Mouse (Mus musculus) ES-E14 (cell line): ENCODE measurements around the gene Cpeb4. TPM values are rescaled to one million over a fixed set of nuclear protein-coding genes. Genes with fewer than 3 reads are reported as not detected.
A peak's percentile ranks its signal among the peaks of the same experiment; 100 is the strongest.

Experiments
- DNase-seq: peaks from one replicate; pipeline ENCODE4 v3.0.0-alpha.2; 2013; ENCODE audit warnings: low read depth, low spot score
- H3K27ac ChIP-seq: 2 replicates; pipeline ENCODE4 v1.5.1; 2012; ENCODE audit warnings: low read depth, mild to moderate bottlenecking, low read length, moderate library complexity, mixed read lengths; ENCODE audit not compliant: poor library complexity, insufficient read depth, severe bottlenecking
- H3K36me3 ChIP-seq: 2 replicates; pipeline ENCODE4 v1.6.1; 2012; ENCODE audit warnings: mild to moderate bottlenecking, low read length, moderate library complexity, mixed read lengths; ENCODE audit not compliant: control insufficient read depth, poor library complexity, insufficient read depth, severe bottlenecking
- H3K4me1 ChIP-seq, 2 experiments: fragments of 150-350 bp in 1 of 2; sonication (generic) in 1 of 2; 2 replicates each; pipeline ENCODE4 v1.6.1; 2012; ENCODE audit warnings: low read length in 2 of 2, mild to moderate bottlenecking in 1 of 2, mixed read lengths in 1 of 2; ENCODE audit not compliant: control insufficient read depth in 2 of 2, insufficient read depth in 2 of 2, poor library complexity in 1 of 2
- H3K4me3 ChIP-seq, 2 experiments: fragments of 150-350 bp in 1 of 2; sonication (generic) in 1 of 2; 2 replicates each; pipeline ENCODE4 v1.5.1; 2012; ENCODE audit warnings: low read length in 2 of 2, low read depth in 1 of 2, mild to moderate bottlenecking in 1 of 2, mixed read lengths in 1 of 2; ENCODE audit not compliant: insufficient read depth in 1 of 2, poor library complexity in 1 of 2, severe bottlenecking in 1 of 2
- H3K9ac ChIP-seq: 2 replicates; pipeline ENCODE4 v1.6.1; 2012; ENCODE audit warnings: low read depth, mild to moderate bottlenecking, low read length, mixed read lengths; ENCODE audit not compliant: poor library complexity, insufficient read depth, severe bottlenecking
- H3K9me3 ChIP-seq: fragments of 150-350 bp; sonication (generic); 2 replicates; pipeline ENCODE4 v1.6.1; 2012; ENCODE audit warnings: low read depth, mild to moderate bottlenecking, low read length; ENCODE audit not compliant: control insufficient read depth, insufficient read depth
- CHD2 ChIP-seq: IDR thresholded peaks from 2 replicates; pipeline ENCODE4 v1.6.1; 2014; ENCODE audit warnings: mild to moderate bottlenecking, low read depth, low read length, inconsistent platforms
- HCFC1 ChIP-seq: IDR thresholded peaks from 2 replicates; pipeline ENCODE4 v1.6.1; 2012; ENCODE audit warnings: low read length, inconsistent platforms, borderline replicate concordance; ENCODE audit not compliant: insufficient read depth
- MAFK ChIP-seq: IDR thresholded peaks from 2 replicates; pipeline ENCODE4 v1.6.1; 2014; ENCODE audit warnings: mild to moderate bottlenecking, low read depth, low read length, inconsistent platforms; ENCODE audit not compliant: insufficient read depth
- ZC3H11A ChIP-seq: IDR thresholded peaks from 2 replicates; pipeline ENCODE4 v1.6.1; 2012; ENCODE audit warnings: low read depth, mild to moderate bottlenecking, inconsistent platforms, low read length, borderline replicate concordance
- ZNF384 ChIP-seq: IDR thresholded peaks from 2 replicates; pipeline ENCODE4 v1.6.1; 2012; ENCODE audit warnings: low read depth, low read length, inconsistent platforms
- in situ Hi-C, 2 experiments: fragments of 600-800 bp; cut with MboI; formaldehyde crosslinking; loops; one replicate each; pipeline ENCODE4 v1.15.1; 2025; ENCODE audit warnings: low sequenced_read_pairs in 2 of 2, inconsistent platforms in 1 of 2; ENCODE audit not compliant: unreplicated experiment in 2 of 2
- total RNA-seq: library from RNA; depleted of rRNA; stranded (reverse); fragments of 300-350 nt; gene quantifications from 2 replicates; pipeline ENCODE4 v1.2.3, GENCODE M21; 2012

Gene Cpeb4
- total RNA-seq, 1 experiment, result 11.5 TPM

- H3K9ac ChIP-seq, result peak overlapping the region; percentile 7; the same call in 1 of the 2 replicates
- H3K4me3 ChIP-seq, result peak overlapping the region; percentile 40 to 88; a peak in 3 of 4 replicates
- peaks cover 0 to 6% of the 10 kb centered on the region in 2 experiments; a peak in 1 of 4 replicates for H3K4me1 ChIP-seq
- DNase-seq, result no peak
- in situ Hi-C loops, result loop anchor here in 1 of 2 experiments (5.0 kb wide), 1 partner anchor 271 kb away; no protein-coding TSS in a partner anchor
- H3K9me3 ChIP-seq, result no peaks in the 10 kb centered on the region
- TF ChIP-seq ZNF384 (no peak), HCFC1 (no peak), ZC3H11A (no peak), MAFK (no peak), CHD2 (no peak)
- H3K27ac ChIP-seq, result no peak overlapping the region
- no peaks in the 10 kb centered on the region for H3K36me3 ChIP-seq
Measured at GRCm38 (mm10) chr11:31948462-31949330, 76.7 kb downstream of the Cpeb4 start.

- Histone ChIP-seq H3K27ac (no peak overlapping the region), H3K9me3 (no peaks in the 10 kb centered on the region), H3K4me3 (peak overlapping the region; percentile 40 to 88), H3K4me1 (peaks cover 0 to 6% of the 10 kb centered on the region in 2 experiments; a peak in 1 of 4 replicates), H3K9ac (peak overlapping the region; percentile 7; the same call in 1 of the 2 replicates), H3K36me3 (no peaks in the 10 kb centered on the region)
- TF ChIP-seq CHD2, result no peak
- peak; percentile 93 for TF ChIP-seq ZNF384
- no peak for TF ChIP-seq MAFK
- TF ChIP-seq ZC3H11A, result peak; percentile 46; the same call in 1 of the 2 replicates
- TF ChIP-seq HCFC1, result no peak
- in situ Hi-C loops, result loop anchor here in 1 of 2 experiments (5.0 kb wide), 1 partner anchor 272 kb away; no protein-coding TSS in a partner anchor
- DNase-seq, result peak; percentile 76
Measured at GRCm38 (mm10) chr11:31949331-31949785, 77.3 kb downstream of the Cpeb4 start.

- no peaks in the 10 kb centered on the region; the same call in 1 of the 2 replicates for H3K36me3 ChIP-seq
- H3K4me3 ChIP-seq, result no peak overlapping the region
- H3K27ac ChIP-seq, result no peak overlapping the region
- no peak overlapping the region for H3K9ac ChIP-seq
- in situ Hi-C loops, result no loop called here
- peaks cover 0 to under 1% of the 10 kb centered on the region in 2 experiments; a peak in 1 of 4 replicates for H3K4me1 ChIP-seq
- no peak for TF ChIP-seq HCFC1
- no peak for DNase-seq
- H3K9me3 ChIP-seq, result no peaks in the 10 kb centered on the region
Measured at GRCm38 (mm10) chr11:31960071-31960470, 88.1 kb downstream of the Cpeb4 start.

- in situ Hi-C loops, result no loop called here
- no peak for TF ChIP-seq ZC3H11A
- TF ChIP-seq CHD2, result no peak
- TF ChIP-seq ZNF384, result no peak
- no peak for TF ChIP-seq HCFC1
- no peak for TF ChIP-seq MAFK
- Histone ChIP-seq H3K9ac (no peak overlapping the region), H3K4me3 (no peak overlapping the region), H3K36me3 (no peaks in the 10 kb centered on the region), H3K4me1 (peaks cover 0 to 5% of the 10 kb centered on the region in 2 experiments; a peak in 2 of 4 replicates), H3K27ac (no peak overlapping the region), H3K9me3 (no peaks in the 10 kb centered on the region)
- no peak for DNase-seq
Measured at GRCm38 (mm10) chr11:31963993-31964392, 92.0 kb downstream of the Cpeb4 start.
